Mouse (Mus musculus): ENCODE results near the gene Tgds.
"Not testable (repeated sequence)": the region's sequence is repeated elsewhere in the genome, so short reads cannot be mapped to it uniquely, and the experiment has no call there.

The Tgds gene

GRCm38 (mm10) chr14:118132642-118132977 lies at the start of gene Tgds:
TSS of gene Tgds (minus strand) at chr14:118132755.
- peak; percentile 100 for DNase-seq (ENCODE audit: low spot score)

- peak; percentile 77 for DNase-seq (ENCODE audit: low spot score)
Observed at GRCm38 (mm10) chr14:118180711-118181177, 48.2 kb upstream of the Tgds start.

GRCm38 (mm10) chr14:118180117-118180557 lies 47.6 kb upstream of the Tgds start:
- DNase-seq (ENCODE audit: low spot score), result peak; percentile 89

GRCm38 (mm10) chr14:118179701-118180100 lies 47.1 kb upstream of the Tgds start:
- peak; percentile 41 for DNase-seq (ENCODE audit: low spot score)

GRCm38 (mm10) chr14:118179251-118179650 lies 46.7 kb upstream of the Tgds start:
- DNase-seq (ENCODE audit: low spot score), result no peak

- DNase-seq (ENCODE audit: low spot score), result no peak
Observed at GRCm38 (mm10) chr14:118175694-118176085, 43.1 kb upstream of the Tgds start.

- no peak for DNase-seq (ENCODE audit: low spot score)
Observed at GRCm38 (mm10) chr14:118175071-118175693, 42.6 kb upstream of the Tgds start.

- no peak for DNase-seq (ENCODE audit: low spot score)
Observed at GRCm38 (mm10) chr14:118173590-118174203, 41.1 kb upstream of the Tgds start.

- DNase-seq (ENCODE audit: low spot score), result no peak
Observed at GRCm38 (mm10) chr14:118168776-118169175, 36.2 kb upstream of the Tgds start.

GRCm38 (mm10) chr14:118162640-118163039 lies 30.1 kb upstream of the Tgds start:
- no peak for DNase-seq (ENCODE audit: low spot score)

GRCm38 (mm10) chr14:118161751-118162150 lies 29.2 kb upstream of the Tgds start:
- DNase-seq (ENCODE audit: low spot score), result no peak

- peak; percentile 69 for DNase-seq (ENCODE audit: low spot score)
Observed at GRCm38 (mm10) chr14:118157146-118157545, 24.6 kb upstream of the Tgds start.

- no peak for DNase-seq (ENCODE audit: low spot score)
Observed at GRCm38 (mm10) chr14:118156740-118157139, 24.2 kb upstream of the Tgds start.

- DNase-seq (ENCODE audit: low spot score), result not testable (repeated sequence)
Observed at GRCm38 (mm10) chr14:118156056-118156455, 23.5 kb upstream of the Tgds start.

GRCm38 (mm10) chr14:118152294-118152651 lies 19.7 kb upstream of the Tgds start:
- DNase-seq (ENCODE audit: low spot score), result no peak

- peak; percentile 24 for DNase-seq (ENCODE audit: low spot score)
Observed at GRCm38 (mm10) chr14:118151651-118152293, 19.2 kb upstream of the Tgds start.

- no peak for DNase-seq (ENCODE audit: low spot score)
Observed at GRCm38 (mm10) chr14:118150656-118151551, 18.3 kb upstream of the Tgds start.

- peak; percentile 24 for DNase-seq (ENCODE audit: low spot score)
Observed at GRCm38 (mm10) chr14:118148554-118148953, 16.0 kb upstream of the Tgds start.

- DNase-seq (ENCODE audit: low spot score), result no peak
Observed at GRCm38 (mm10) chr14:118148046-118148445, 15.5 kb upstream of the Tgds start.

- no peak for DNase-seq (ENCODE audit: low spot score)
Observed at GRCm38 (mm10) chr14:118142283-118142682, 9.7 kb upstream of the Tgds start.

GRCm38 (mm10) chr14:118137487-118137886 lies 4.9 kb upstream of the Tgds start:
- peak; percentile 42 for DNase-seq (ENCODE audit: low spot score)

GRCm38 (mm10) chr14:118136744-118137452 lies 4.3 kb upstream of the Tgds start, which contains the start of gene Gpr180:
TSS of gene Gpr180 (plus strand) at chr14:118137158.
- DNase-seq (ENCODE audit: low spot score), result peak; percentile 99

Data from embryo, embryonic 10 days (tissue).